Mouse (Mus musculus) olfactory bulb, adult 2 months (tissue): ENCODE measurements around the gene Frrs1.

Experiments
- CTCF ChIP-seq: fragments of 200-500 bp; IDR thresholded peaks from 2 replicates; pipeline ENCODE4 v1.5.1; 2012; ENCODE audit warnings: low read depth, mild to moderate bottlenecking, low read length, moderate library complexity; ENCODE audit not compliant: insufficient read depth
- POLR2A ChIP-seq: fragments of 200-500 bp; IDR thresholded peaks from 2 replicates; pipeline ENCODE4 v1.6.1; 2012; ENCODE audit warnings: mild to moderate bottlenecking, low read depth, low read length, moderate library complexity; ENCODE audit not compliant: insufficient read depth

- TF ChIP-seq CTCF (no peak), POLR2A (no peak)
Measured at GRCm38 (mm10) chr3:116848099-116848498, 11.2 kb upstream of the Frrs1 start.
